Mouse (Mus musculus) small intestine, adult 2 months (tissue): ENCODE data around the gene Rapgef4.

Experiments used
- CTCF ChIP-seq: fragments of 200-500 bp; IDR thresholded peaks from 2 replicates; pipeline ENCODE4 v1.5.1; 2012; ENCODE audit warnings: low read depth, mild to moderate bottlenecking, control low read depth, inconsistent platforms, low read length, moderate library complexity, mixed read lengths; ENCODE audit not compliant: insufficient replicate concordance, insufficient read length; ENCODE audit errors: extremely low read depth
- POLR2A ChIP-seq: fragments of 200-500 bp; IDR thresholded peaks from 2 replicates; pipeline ENCODE4 v1.6.1; 2012; ENCODE audit warnings: low read depth, mild to moderate bottlenecking, control low read depth, inconsistent platforms, low read length, moderate library complexity

DNA sequence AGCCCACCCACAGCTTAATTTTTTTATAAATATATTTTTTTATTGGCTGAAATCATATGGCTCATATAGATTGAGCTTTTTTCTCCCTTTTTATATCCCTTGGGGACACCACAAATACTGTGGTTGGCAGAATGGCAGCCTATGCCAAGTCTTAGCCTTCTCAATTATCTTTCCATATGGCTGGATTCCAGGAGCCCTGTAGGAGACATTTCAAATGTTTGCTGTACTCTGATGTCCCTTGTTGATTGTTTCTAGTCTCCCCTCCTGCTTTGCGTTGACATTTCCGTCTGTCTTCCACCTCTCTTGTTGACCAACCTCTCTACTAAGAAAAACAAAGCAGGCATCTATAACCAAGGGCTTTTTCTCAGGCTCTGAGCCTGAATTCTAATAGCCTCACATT is 19.1 kb downstream of the Rapgef4 start:
- TF ChIP-seq CTCF, result no peak
- no peak for TF ChIP-seq POLR2A
